In the genomic region with DNA sequence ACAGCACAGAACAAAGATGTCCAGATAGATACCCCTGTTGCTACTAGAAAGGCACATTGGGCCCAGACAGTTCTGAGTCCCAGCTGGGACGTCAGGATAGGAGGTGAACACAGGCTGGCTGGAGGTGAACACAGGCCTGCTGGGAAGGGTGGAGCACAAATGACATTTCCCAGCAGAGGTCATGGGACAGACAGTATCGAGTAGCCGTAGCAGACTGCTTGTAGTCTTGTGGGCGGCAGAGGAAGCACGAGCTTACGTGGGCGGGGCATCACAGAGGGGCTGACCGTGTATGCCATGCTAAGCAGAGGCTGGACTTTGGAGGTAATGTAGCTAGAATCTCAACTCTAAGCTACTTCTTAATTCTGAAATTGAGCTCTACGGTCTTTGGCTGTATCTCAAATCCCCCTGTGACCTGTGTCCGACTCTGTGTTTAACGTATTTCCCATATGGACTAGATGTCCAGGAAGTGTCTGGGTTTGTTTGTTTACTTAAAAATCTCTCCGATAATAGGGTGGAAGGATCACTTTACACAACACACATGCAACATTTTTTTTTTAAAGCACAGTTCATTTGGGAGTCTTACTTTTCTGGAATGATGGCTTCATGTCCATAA, we compare ENCODE assay signal across 9 mouse cellular contexts.
DNase-seq lines count a peak whose midpoint lies in the region; ATAC-seq and TF ChIP-seq lines count a peak whose summit lies in the region.
"Had no signal": no experiment of that assay in that cellular context is flagged by ENCODE, and none has a peak within 500 bp of the region (broad histone marks: within the 10 kb centered on the region; RNA-seq: fewer than 3 reads in every experiment).

No protein-coding gene starts in this region.

- peak; percentile 50 for DNase-seq in embryo, embryonic 10 days (ENCODE audit: low spot score)
- no peak for DNase-seq in embryo, embryonic 11 days
- DNase-seq in frontal cortex, postnatal 36 days (ENCODE audit: low spot score in 2 of 2) = no peak
- no peak for DNase-seq in frontal cortex, postnatal 10 days (ENCODE audit: low spot score in 2 of 2)
- DNase-seq: gastrocnemius, postnatal 10 days had no signal

- no peak overlapping the region for H3K27ac ChIP-seq in ES-Bruce4 (ENCODE audit: insufficient read depth, low read length)
- H3K27ac ChIP-seq in heart, embryonic 13.5 days (replicated peaks) = peak overlapping the region; percentile 87
- no peak overlapping the region for H3K27ac ChIP-seq in liver, embryonic 15.5 days (replicated peaks)

- TF ChIP-seq EP300 in ES-Bruce4 (IDR thresholded peaks at IDR 0.05; ENCODE audit: insufficient read depth, low read depth, low read length) = peak; percentile 82

- H3K36me3 ChIP-seq in ES-Bruce4 (ENCODE audit: control insufficient read depth, insufficient read depth, low read length, poor library complexity, severe bottlenecking) = no peaks in the 10 kb centered on the region
- no peaks in the 10 kb centered on the region for H3K36me3 ChIP-seq in heart, embryonic 13.5 days
- H3K36me3 ChIP-seq in liver, embryonic 15.5 days (replicated peaks) = no peaks in the 10 kb centered on the region

- 35% methylated on average over 12 of the region's 12 CpGs for WGBS in heart, embryonic 13.5 days
- WGBS in liver, embryonic 15.5 days (ENCODE audit: insufficient replicate concordance) = 30% methylated on average over 12 of the region's 12 CpGs

- no peaks in the 10 kb centered on the region for H3K27me3 ChIP-seq in ES-Bruce4 (ENCODE audit: control insufficient read depth, insufficient read depth, low read length, poor library complexity, severe bottlenecking)
- H3K27me3 ChIP-seq in heart, embryonic 13.5 days (replicated peaks) = no peaks in the 10 kb centered on the region
- H3K27me3 ChIP-seq in liver, embryonic 15.5 days = peaks cover 34% of the 10 kb centered on the region

- no peak overlapping the region for H3K9ac ChIP-seq in ES-Bruce4 (ENCODE audit: low read depth, poor library complexity, severe bottlenecking)
- peak overlapping the region; percentile 55; the same call in 1 of the 2 replicates for H3K9ac ChIP-seq in heart, embryonic 13.5 days
- no peak overlapping the region for H3K9ac ChIP-seq in liver, embryonic 15.5 days

- no peak for TF ChIP-seq CTCF in ES-Bruce4 (IDR thresholded peaks at IDR 0.05; ENCODE audit: low read depth, low read length)

- H3K4me1 ChIP-seq in ES-Bruce4 (ENCODE audit: control insufficient read depth, insufficient read depth, low read length) = no peaks in the 10 kb centered on the region
- peaks cover 86% of the 10 kb centered on the region for H3K4me1 ChIP-seq in heart, embryonic 13.5 days
- peaks cover 25% of the 10 kb centered on the region for H3K4me1 ChIP-seq in liver, embryonic 15.5 days (replicated peaks)

- TF ChIP-seq POLR2A in ES-Bruce4 (IDR thresholded peaks at IDR 0.05; ENCODE audit: insufficient read depth, low read length) = no peak

- H3K4me3 ChIP-seq in ES-Bruce4 (ENCODE audit: low read depth, low read length) = no peak overlapping the region
- H3K4me3 ChIP-seq in heart, embryonic 13.5 days = no peak overlapping the region
- H3K4me3 ChIP-seq in liver, embryonic 15.5 days (replicated peaks) = no peak overlapping the region

- no peaks in the 10 kb centered on the region for H3K9me3 ChIP-seq in ES-Bruce4 (replicated peaks; ENCODE audit: control insufficient read depth, insufficient read depth, low read length, poor library complexity, severe bottlenecking)
- no peaks in the 10 kb centered on the region for H3K9me3 ChIP-seq in heart, embryonic 13.5 days
- H3K9me3 ChIP-seq in liver, embryonic 15.5 days (replicated peaks) = no peaks in the 10 kb centered on the region

- H3K4me2 ChIP-seq in heart, embryonic 13.5 days = no peak overlapping the region
- H3K4me2 ChIP-seq in liver, embryonic 15.5 days = no peak overlapping the region

- ATAC-seq in heart, embryonic 13.5 days (ENCODE audit: extremely low read depth, insufficient number of reproducible peaks, low FRiP score, low TSS enrichment) = no peak
- ATAC-seq in liver, embryonic 15.5 days (ENCODE audit: insufficient read depth) = peak; percentile 32; the same call in 1 of the 2 replicates
- no peak for ATAC-seq in megakaryocyte-erythroid progenitor cell, adult 5-6 weeks (replicated peaks; ENCODE audit: low FRiP score, low TSS enrichment, poor library complexity, severe bottlenecking)
